Mouse (Mus musculus) heart, embryonic 15.5 days (tissue): Measurements from ENCODE around the gene Eef1e1. TPM values are rescaled to one million over a fixed set of nuclear protein-coding genes. Genes with fewer than 3 reads are reported as not detected.
"Not testable (repeated sequence)": the region's sequence is repeated elsewhere in the genome, so short reads cannot be mapped to it uniquely, and the experiment has no call there.

Experiments used
- ATAC-seq: fragments of 200-750 bp; cut with Nextera tagmentation; replicated peaks from 2 replicates; pipeline ENCODE4 v1.8.0; 2017; ENCODE audit warnings: low read depth, moderate TSS enrichment; ENCODE audit not compliant: insufficient number of reproducible peaks, insufficient read depth, low FRiP score
- H3K27ac ChIP-seq: fragments of 300-500 bp; sonication (generic); 2 replicates; pipeline ENCODE4 v1.5.1; 2015; ENCODE audit warnings: mild to moderate bottlenecking, inconsistent platforms
- H3K27me3 ChIP-seq: fragments of 300-500 bp; sonication (generic); 2 replicates; pipeline ENCODE4 v1.6.1; 2015; ENCODE audit warnings: inconsistent platforms
- H3K36me3 ChIP-seq: fragments of 300-500 bp; sonication (generic); 2 replicates; pipeline ENCODE4 v1.6.1; 2015; ENCODE audit warnings: mild to moderate bottlenecking, inconsistent platforms
- H3K4me1 ChIP-seq: fragments of 300-500 bp; sonication (generic); replicated peaks from 2 replicates; pipeline ENCODE4 v1.6.1; 2015; ENCODE audit warnings: inconsistent platforms
- H3K4me2 ChIP-seq: fragments of 300-500 bp; sonication (generic); 2 replicates; pipeline ENCODE4 v1.6.1; 2015; ENCODE audit warnings: inconsistent platforms, mild to moderate bottlenecking, moderate library complexity
- H3K4me3 ChIP-seq: fragments of 300-500 bp; sonication (generic); 2 replicates; pipeline ENCODE4 v1.5.1; 2015; ENCODE audit warnings: mild to moderate bottlenecking, inconsistent platforms
- H3K9ac ChIP-seq: fragments of 300-500 bp; sonication (generic); 2 replicates; pipeline ENCODE4 v1.6.1; 2015; ENCODE audit warnings: mild to moderate bottlenecking, inconsistent platforms
- H3K9me3 ChIP-seq: fragments of 300-500 bp; sonication (generic); replicated peaks from 2 replicates; pipeline ENCODE4 v1.6.1; 2016; ENCODE audit warnings: inconsistent platforms
- WGBS: fragments of 180-500 bp; shearing (Covaris S2); methylation state at CpG from one replicate; pipeline ENCODE4 v1.1.7; 2015; ENCODE audit warnings: mixed read lengths; 5-methylcytosine and 5-hydroxymethylcytosine counted together
- polyA plus RNA-seq: library from polyadenylated mRNA; unstranded; fragments of >200 nt; fragmentation: Nextera tagmentation; extraction: Ambion mirVana; gene quantifications from 2 replicates; pipeline ENCODE4 v1.2.1, GENCODE M21; 2015

Eef1e1 gene
- polyA plus RNA-seq, 1 experiment from 2014 or later, result 25.5 TPM

DNA sequence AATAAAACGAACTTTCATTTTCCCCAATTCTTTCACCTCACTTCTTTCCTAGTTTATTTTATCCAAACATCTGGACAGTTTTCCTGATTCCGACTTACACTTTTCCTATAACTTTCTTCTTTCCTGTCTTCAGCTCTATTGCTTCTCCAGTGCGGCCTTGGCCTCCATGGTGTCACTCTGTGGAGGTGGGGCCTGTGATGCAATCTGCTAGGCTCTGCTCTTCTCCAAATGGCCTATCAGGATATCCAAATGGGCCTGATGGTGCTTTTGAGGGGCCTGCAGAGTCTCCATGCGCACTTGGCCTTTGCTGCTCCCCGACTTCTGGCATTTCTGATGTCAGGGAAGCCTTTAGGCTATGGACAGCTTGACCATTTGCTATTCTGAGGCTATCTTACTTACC lies 35.6 kb downstream of the Eef1e1 start:
- ATAC-seq, result no peak
- WGBS, result 83% methylated on average over 5 of the region's 5 CpGs
- H3K4me1 ChIP-seq, result peaks cover 9% of the 10 kb centered on the region
- no peak overlapping the region for H3K27ac ChIP-seq
- H3K36me3 ChIP-seq, result 0 out of 2 replicates have a peak, but pooled peaks cover under 1% of the 10 kb centered on the region
- no peak overlapping the region for H3K4me3 ChIP-seq
- no peak overlapping the region for H3K4me2 ChIP-seq
- H3K27me3 ChIP-seq, result no peaks in the 10 kb centered on the region
- no peaks in the 10 kb centered on the region for H3K9me3 ChIP-seq
- H3K9ac ChIP-seq, result no peak overlapping the region

DNA sequence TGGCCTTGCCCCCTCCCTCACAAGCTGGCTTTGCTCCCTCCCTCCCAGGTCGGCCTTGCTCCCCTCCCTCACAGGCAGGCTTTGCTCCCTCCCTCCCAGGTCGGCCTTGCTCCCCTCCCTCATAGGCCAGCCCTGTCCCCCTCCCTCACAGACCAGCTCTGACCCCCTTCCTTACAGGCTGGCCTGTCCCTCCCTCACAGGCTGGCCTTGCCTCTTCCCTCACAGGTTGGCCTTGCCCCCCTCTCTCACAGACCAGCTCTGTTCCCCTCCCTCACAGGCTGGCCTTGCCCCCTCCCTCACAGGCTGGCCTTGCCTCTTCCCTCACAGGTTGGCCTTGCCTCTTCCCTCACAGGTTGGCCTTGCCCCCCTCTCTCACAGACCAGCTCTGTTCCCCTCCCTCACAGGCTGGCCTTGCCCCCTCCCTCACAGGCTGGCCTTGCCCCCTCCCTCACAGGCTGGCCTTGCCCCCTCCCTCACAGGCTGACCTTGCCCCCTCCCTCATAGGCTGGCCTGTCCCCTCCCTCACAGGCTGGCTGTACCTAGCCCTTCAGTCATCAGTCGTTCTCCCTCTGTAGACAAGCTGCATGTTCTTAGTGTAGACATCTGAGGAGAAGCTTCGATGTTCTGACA lies 40.7 kb downstream of the Eef1e1 start:
- not testable (repeated sequence) for H3K9ac ChIP-seq, H3K4me3 ChIP-seq, H3K36me3 ChIP-seq, H3K4me1 ChIP-seq, H3K27me3 ChIP-seq, H3K4me2 ChIP-seq, H3K9me3 ChIP-seq, H3K27ac ChIP-seq, ATAC-seq
- 57% methylated on average over 4 of the region's 4 CpGs for WGBS

GRCm38 (mm10) chr13:38616887-38617286 lies 42.0 kb downstream of the Eef1e1 start:
- Histone ChIP-seq H3K27me3 (no peaks in the 10 kb centered on the region), H3K36me3 (peaks cover 7% of the 10 kb centered on the region; the same call in 1 of the 2 replicates), H3K4me1 (peaks cover 7% of the 10 kb centered on the region; the same call in 1 of the 2 replicates), H3K4me3 (no peak overlapping the region), H3K27ac (peak overlapping the region; percentile 42; the same call in 1 of the 2 replicates), H3K4me2 (no peak overlapping the region), H3K9me3 (no peaks in the 10 kb centered on the region), H3K9ac (no peak overlapping the region)
- no peak for ATAC-seq
- WGBS, result 54% methylated on average over 4 of the region's 4 CpGs

DNA sequence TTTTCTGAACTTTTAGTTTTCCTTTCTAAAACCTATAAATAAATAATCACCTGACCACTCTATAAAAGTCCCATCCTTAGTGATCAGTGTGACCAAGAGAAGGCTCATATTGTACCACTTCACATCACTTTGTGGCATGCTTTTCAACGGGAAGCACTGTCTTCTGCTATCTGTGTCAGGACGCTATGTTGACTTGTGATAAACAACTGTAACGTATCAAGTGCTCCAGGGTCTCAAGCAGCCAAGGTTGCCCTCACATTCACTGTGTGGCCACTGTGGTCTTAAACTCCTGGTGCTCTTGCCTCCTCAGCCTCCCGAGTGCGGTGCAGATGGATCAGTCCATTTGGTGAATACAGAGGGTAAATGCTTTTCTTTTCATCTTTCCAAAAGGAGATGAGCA lies 43.2 kb downstream of the Eef1e1 start:
- no peak for ATAC-seq
- Histone ChIP-seq H3K9ac (no peak overlapping the region), H3K4me1 (peaks cover 9% of the 10 kb centered on the region; the same call in 1 of the 2 replicates), H3K27ac (no peak overlapping the region), H3K4me2 (no peak overlapping the region), H3K36me3 (peaks cover 8% of the 10 kb centered on the region; the same call in 1 of the 2 replicates), H3K4me3 (no peak overlapping the region), H3K27me3 (no peaks in the 10 kb centered on the region), H3K9me3 (no peaks in the 10 kb centered on the region)
- 57% methylated on average over 5 of the region's 5 CpGs for WGBS

- no peak overlapping the region for H3K4me3 ChIP-seq
- peaks cover 8% of the 10 kb centered on the region; the same call in 1 of the 2 replicates for H3K36me3 ChIP-seq
- H3K4me2 ChIP-seq, result no peak overlapping the region
- H3K9me3 ChIP-seq, result no peaks in the 10 kb centered on the region
- no peak overlapping the region for H3K9ac ChIP-seq
- no peaks in the 10 kb centered on the region for H3K27me3 ChIP-seq
- H3K4me1 ChIP-seq, result peaks cover 16% of the 10 kb centered on the region
- WGBS, result 40% methylated on average over 5 of the region's 5 CpGs
- ATAC-seq, result no peak
- peak overlapping the region; percentile 30; the same call in 1 of the 2 replicates for H3K27ac ChIP-seq
These were observed 44.6 kb downstream of the Eef1e1 start for GRCm38 (mm10) chr13:38614298-38614697.

DNA sequence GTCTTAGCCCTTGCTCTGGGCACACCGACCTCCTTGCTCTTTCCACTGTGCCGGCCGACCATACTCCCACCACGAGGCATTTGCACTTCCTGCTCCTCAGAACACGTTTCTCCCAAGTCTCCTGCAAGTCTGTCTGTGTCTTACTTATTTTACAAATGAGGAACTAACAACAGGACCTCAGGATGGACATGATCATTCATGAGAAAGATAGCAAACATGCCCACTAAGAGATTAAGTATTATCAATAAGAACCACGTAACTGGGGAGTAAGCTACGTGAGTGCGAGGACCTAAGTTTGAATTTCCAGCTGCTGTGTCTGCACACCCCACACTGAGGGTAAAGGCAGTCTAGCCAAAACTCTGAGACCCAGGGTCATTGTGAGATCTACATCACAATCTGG lies 45.3 kb downstream of the Eef1e1 start:
- peaks cover 16% of the 10 kb centered on the region for H3K4me1 ChIP-seq
- peak overlapping the region; percentile 30; the same call in 1 of the 2 replicates for H3K27ac ChIP-seq
- H3K4me3 ChIP-seq, result no peak overlapping the region
- H3K9ac ChIP-seq, result no peak overlapping the region
- H3K9me3 ChIP-seq, result no peaks in the 10 kb centered on the region
- no peaks in the 10 kb centered on the region for H3K27me3 ChIP-seq
- WGBS, result 68% methylated on average over 8 of the region's 8 CpGs
- ATAC-seq, result no peak
- H3K36me3 ChIP-seq, result peaks cover 8% of the 10 kb centered on the region; the same call in 1 of the 2 replicates
- no peak overlapping the region for H3K4me2 ChIP-seq

- Histone ChIP-seq H3K9me3 (no peaks in the 10 kb centered on the region), H3K36me3 (peaks cover 8% of the 10 kb centered on the region; the same call in 1 of the 2 replicates), H3K27me3 (no peaks in the 10 kb centered on the region), H3K4me3 (no peak overlapping the region), H3K9ac (no peak overlapping the region), H3K27ac (no peak overlapping the region), H3K4me2 (no peak overlapping the region), H3K4me1 (peaks cover 16% of the 10 kb centered on the region)
- 81% methylated on average over 9 of the region's 9 CpGs for WGBS
- ATAC-seq, result no peak
These were observed 46.2 kb downstream of the Eef1e1 start for GRCm38 (mm10) chr13:38612608-38613007.

DNA sequence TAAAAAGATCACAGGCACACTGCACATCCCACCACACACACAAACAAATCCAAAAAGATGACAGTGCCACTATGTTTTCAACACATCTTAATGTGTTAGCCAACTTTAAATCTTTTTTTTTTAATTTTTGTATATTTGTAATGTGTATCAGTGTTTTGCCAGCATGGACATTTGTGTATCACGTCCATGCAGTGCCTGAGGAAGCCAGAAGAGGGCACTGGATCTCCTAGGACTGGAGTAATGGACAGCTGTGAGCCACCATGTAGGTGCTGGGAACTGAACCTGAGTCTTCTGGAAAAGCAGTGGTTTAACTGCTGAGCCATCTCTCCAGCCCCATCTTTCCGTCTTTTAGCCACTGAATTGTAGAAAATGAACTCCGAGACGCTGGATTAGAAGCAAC lies 46.7 kb downstream of the Eef1e1 start:
- ATAC-seq, result no peak
- H3K9ac ChIP-seq, result no peak overlapping the region
- H3K4me1 ChIP-seq, result peaks cover 14% of the 10 kb centered on the region

DNA sequence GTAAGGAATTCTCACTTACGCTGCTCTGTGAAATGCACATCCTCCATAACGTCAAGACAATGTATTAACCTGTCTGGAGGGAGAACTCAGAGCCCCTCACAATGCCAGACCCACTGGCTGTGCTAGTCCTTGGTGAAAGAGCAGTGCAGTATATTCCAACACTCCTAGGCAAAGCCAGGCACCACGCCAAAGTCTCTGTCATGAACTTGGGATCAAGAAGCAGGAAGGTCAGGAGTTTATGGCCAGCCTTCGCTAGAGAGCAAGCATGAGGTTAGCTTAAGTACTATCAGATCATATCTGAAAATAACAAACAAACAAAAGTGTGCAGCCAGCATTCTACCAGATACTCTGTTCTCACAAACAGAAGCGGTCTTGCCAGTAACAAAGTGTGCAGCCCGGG lies 48.5 kb downstream of the Eef1e1 start:
- no peaks in the 10 kb centered on the region for H3K27me3 ChIP-seq
- H3K4me2 ChIP-seq, result no peak overlapping the region
- WGBS, result 51% methylated on average over 6 of the region's 6 CpGs
- no peak for ATAC-seq
- peaks cover 9% of the 10 kb centered on the region for H3K4me1 ChIP-seq
- no peaks in the 10 kb centered on the region for H3K9me3 ChIP-seq
- H3K4me3 ChIP-seq, result no peak overlapping the region
- H3K36me3 ChIP-seq, result peaks cover 8% of the 10 kb centered on the region; the same call in 1 of the 2 replicates
- H3K9ac ChIP-seq, result no peak overlapping the region
- no peak overlapping the region for H3K27ac ChIP-seq

More for the DNA sequence above, 46.7 kb downstream of the Eef1e1 start:
- no peaks in the 10 kb centered on the region for H3K27me3 ChIP-seq
- no peaks in the 10 kb centered on the region for H3K9me3 ChIP-seq
- H3K4me2 ChIP-seq, result no peak overlapping the region
- peaks cover 8% of the 10 kb centered on the region; the same call in 1 of the 2 replicates for H3K36me3 ChIP-seq
- 92% methylated on average over 4 of the region's 4 CpGs for WGBS
- H3K4me3 ChIP-seq, result no peak overlapping the region
- no peak overlapping the region for H3K27ac ChIP-seq

DNA sequence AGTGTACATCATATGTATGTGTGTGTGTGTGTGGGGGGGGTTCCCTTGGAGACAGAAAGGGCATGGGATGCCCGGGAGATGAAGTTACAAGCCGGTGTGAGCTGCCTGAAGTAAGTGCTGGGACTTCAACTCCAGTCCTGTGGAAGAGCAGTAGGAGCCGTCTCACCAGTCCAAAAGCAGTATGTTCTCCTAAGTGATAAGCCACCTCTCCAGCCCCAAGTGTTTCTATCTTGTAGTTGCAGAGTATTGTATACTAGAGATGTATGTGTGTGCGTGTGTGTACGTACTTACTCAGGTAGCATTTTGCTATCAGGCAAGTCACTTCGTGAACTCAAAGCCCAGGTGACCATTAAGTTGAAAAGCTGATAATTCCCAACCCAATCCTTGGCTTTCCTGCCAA lies 51.7 kb downstream of the Eef1e1 start:
- ATAC-seq, result no peak
- Histone ChIP-seq H3K4me3 (no peak overlapping the region), H3K4me2 (no peak overlapping the region), H3K9ac (no peak overlapping the region), H3K36me3 (peaks cover 3% of the 10 kb centered on the region; the same call in 1 of the 2 replicates), H3K27me3 (no peaks in the 10 kb centered on the region), H3K9me3 (no peaks in the 10 kb centered on the region), H3K4me1 (peaks cover 20% of the 10 kb centered on the region), H3K27ac (no peak overlapping the region)
- 76% methylated on average over 6 of the region's 6 CpGs for WGBS

DNA sequence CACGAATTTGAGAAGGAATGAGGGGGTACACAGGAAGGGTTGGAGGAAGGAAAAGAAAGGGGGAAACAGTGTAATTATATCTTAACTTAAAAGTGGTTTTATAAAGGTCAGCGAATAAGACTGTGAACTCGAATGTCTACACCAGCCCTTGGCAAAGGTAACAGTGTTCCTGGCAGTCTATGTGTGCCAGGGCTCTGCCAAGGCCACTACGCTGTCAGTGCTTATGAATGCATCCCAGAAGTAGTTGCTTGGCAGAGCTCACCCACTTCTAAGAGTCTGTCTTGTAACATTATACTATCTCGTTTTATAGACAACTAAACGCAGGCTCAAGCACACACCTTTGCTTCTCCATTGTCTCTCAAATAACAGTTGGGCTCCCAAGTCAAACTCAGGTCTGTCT lies 53.5 kb downstream of the Eef1e1 start:
- no peaks in the 10 kb centered on the region for H3K9me3 ChIP-seq
- no peaks in the 10 kb centered on the region for H3K36me3 ChIP-seq
- no peak overlapping the region for H3K9ac ChIP-seq
- no peak overlapping the region for H3K4me3 ChIP-seq
- WGBS, result 72% methylated on average over 6 of the region's 6 CpGs
- no peak overlapping the region for H3K27ac ChIP-seq
- peaks cover 17% of the 10 kb centered on the region for H3K4me1 ChIP-seq
- no peak overlapping the region for H3K4me2 ChIP-seq
- H3K27me3 ChIP-seq, result no peaks in the 10 kb centered on the region
- no peak for ATAC-seq

- H3K27ac ChIP-seq, result peak overlapping the region; percentile 36
- 74% methylated on average over 13 of the region's 13 CpGs for WGBS
- H3K36me3 ChIP-seq, result no peaks in the 10 kb centered on the region
- no peaks in the 10 kb centered on the region for H3K9me3 ChIP-seq
- H3K4me3 ChIP-seq, result no peak overlapping the region
- peak overlapping the region; percentile 31; the same call in 1 of the 2 replicates for H3K4me2 ChIP-seq
- peaks cover 14% of the 10 kb centered on the region for H3K4me1 ChIP-seq
- ATAC-seq, result no peak
- H3K27me3 ChIP-seq, result no peaks in the 10 kb centered on the region
- no peak overlapping the region for H3K9ac ChIP-seq
These were observed 55.9 kb downstream of the Eef1e1 start for GRCm38 (mm10) chr13:38602966-38603365.
